Mouse (Mus musculus): ENCODE measurements around the gene Rprml. TPM values are rescaled to one million over a fixed set of nuclear protein-coding genes. Genes with fewer than 3 reads are reported as not detected.

Gene Rprml
- polyA plus RNA-seq, 1 experiment from 2014 or later, result 3.5 TPM

DNA sequence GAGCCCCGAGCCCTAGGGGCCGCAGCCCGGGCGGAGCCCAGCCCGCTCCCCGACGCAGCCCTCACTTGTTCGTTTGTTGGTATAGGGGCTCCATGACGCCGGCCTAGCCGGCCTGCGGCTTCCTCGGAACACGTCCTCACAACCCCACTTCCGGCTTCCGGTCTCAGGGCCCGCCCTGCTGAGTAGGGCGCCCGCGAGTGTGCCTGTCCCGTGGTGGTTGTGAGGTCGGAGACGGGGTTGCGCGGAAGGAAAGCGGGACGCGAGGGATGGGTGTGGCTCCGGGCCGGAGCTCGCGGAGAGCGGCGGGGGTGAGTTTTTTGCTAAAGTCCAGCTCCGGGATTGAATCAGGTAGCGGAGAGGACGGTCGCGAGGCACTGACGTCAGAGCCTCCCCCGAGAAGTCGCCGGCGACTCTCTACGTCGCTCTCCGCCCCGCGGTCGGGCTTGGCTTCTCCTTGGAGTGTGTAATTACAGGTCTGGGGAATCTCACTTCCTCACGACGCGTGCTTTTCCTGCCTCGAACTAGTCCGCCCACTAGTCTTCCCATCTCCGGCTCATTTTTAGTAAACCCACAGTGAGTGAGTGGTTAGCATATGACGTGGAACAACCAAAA, 48.3 kb downstream of the Rprml start, which contains the start of gene Gosr2:
Gosr2 (minus strand) TSS at position 334 of the 612 bp plus-strand sequence.
- peak; percentile 98 for ATAC-seq

DNA sequence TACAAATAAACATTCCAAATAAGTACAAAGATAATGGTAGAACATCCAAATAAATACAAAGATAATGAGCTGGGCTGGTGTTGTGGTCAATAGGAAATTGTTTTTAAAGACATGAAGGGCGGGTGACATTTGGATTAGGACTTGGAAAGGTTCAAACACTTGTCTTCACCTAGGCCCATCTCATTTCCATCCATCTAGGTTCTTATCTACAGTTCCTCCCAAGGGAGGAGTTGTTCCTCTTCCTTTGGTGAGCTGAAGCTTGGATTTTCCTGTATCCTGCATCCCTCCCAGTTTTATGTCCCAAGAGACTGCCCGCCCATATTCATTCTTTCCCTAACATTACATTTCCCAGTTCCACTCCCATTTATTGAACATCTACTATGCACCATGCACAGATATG, 48.9 kb downstream of the Rprml start:
- Histone ChIP-seq H3K27ac (ENCODE audit: low read depth, low read length) (peak overlapping the region; percentile 98), H3K36me3 (ENCODE audit: control insufficient read depth, insufficient read depth, low read length) (no peaks in the 10 kb centered on the region), H3K9me3 (ENCODE audit: control insufficient read depth, low read length) (no peaks in the 10 kb centered on the region), H3K4me3 (ENCODE audit: low read length) (peak overlapping the region; percentile 81), H3K27me3 (replicated peaks; ENCODE audit: control insufficient read depth, insufficient read depth, low read length) (no peaks in the 10 kb centered on the region), H3K4me1 (ENCODE audit: control insufficient read depth, insufficient read depth, low read depth, low read length) (peaks cover 7% of the 10 kb centered on the region), H3K9ac (ENCODE audit: low read depth, low read length) (peak overlapping the region; percentile 88), H3K4me2 (ENCODE audit: low read length) (peak overlapping the region; percentile 67)
- WGBS, result 73% methylated on average over 2 of the region's 2 CpGs
- no peak for ATAC-seq

More for the DNA sequence above, 48.3 kb downstream of the Rprml start, which contains the start of gene Gosr2:
- no peaks in the 10 kb centered on the region for H3K36me3 ChIP-seq (ENCODE audit: control insufficient read depth, insufficient read depth, low read length)
- peaks cover 7% of the 10 kb centered on the region for H3K4me1 ChIP-seq (ENCODE audit: control insufficient read depth, insufficient read depth, low read depth, low read length)
- peak within 1 kb of the TSS; percentile 81 for H3K4me3 ChIP-seq (ENCODE audit: low read length)
- H3K9me3 ChIP-seq (ENCODE audit: control insufficient read depth, low read length), result no peaks in the 10 kb centered on the region
- H3K27me3 ChIP-seq (replicated peaks; ENCODE audit: control insufficient read depth, insufficient read depth, low read length), result no peaks in the 10 kb centered on the region
- under 1% methylated on average over 57 of the region's 57 CpGs for WGBS
- peak within 1 kb of the TSS; percentile 67 for H3K4me2 ChIP-seq (ENCODE audit: low read length)
- peak within 1 kb of the TSS; percentile 98 for H3K27ac ChIP-seq (ENCODE audit: low read depth, low read length)
- peak within 1 kb of the TSS; percentile 88 for H3K9ac ChIP-seq (ENCODE audit: low read depth, low read length)

Other genes with a start within 250 kb of the Rprml start
- gene Plekhm1, start 236.9 kb upstream of the Rprml start, polyA plus RNA-seq (2015; fragmentation: Nextera tagmentation; extraction: Ambion mirVana), result 7.2 and 9.6 TPM in 2 replicates
- 0.01 TPM in 1 of 2 replicates, not detected in the other for gene Lrrc37a, start 145.0 kb upstream of the Rprml start, polyA plus RNA-seq (2015; fragmentation: Nextera tagmentation; extraction: Ambion mirVana)
- not detected in 2 replicates for gene Gm884, start 28.4 kb upstream of the Rprml start, polyA plus RNA-seq (2015; fragmentation: Nextera tagmentation; extraction: Ambion mirVana)
- not detected in 2 replicates for gene Lyzl6, start 10.7 kb upstream of the Rprml start, polyA plus RNA-seq (2015; fragmentation: Nextera tagmentation; extraction: Ambion mirVana)
- gene Gosr2, start 48.3 kb downstream of the Rprml start, polyA plus RNA-seq (2015; fragmentation: Nextera tagmentation; extraction: Ambion mirVana), result 95.6 and 97.5 TPM in 2 replicates
- 0.54 and 0.56 TPM in 2 replicates for gene Wnt9b, start 100.3 kb downstream of the Rprml start, polyA plus RNA-seq (2015; fragmentation: Nextera tagmentation; extraction: Ambion mirVana)
- 11.0 and 12.1 TPM in 2 replicates for gene Wnt3, start 124.6 kb downstream of the Rprml start, polyA plus RNA-seq (2015; fragmentation: Nextera tagmentation; extraction: Ambion mirVana)

Measured in hindbrain, embryonic 16.5 days (tissue).